Mouse (Mus musculus) liver, adult 2 months (tissue): Measurements from ENCODE around the gene E130308A19Rik.

Source experiments
- CTCF ChIP-seq: fragments of 200-500 bp; IDR thresholded peaks from 2 replicates; pipeline ENCODE4 v1.5.1; 2011; ENCODE audit warnings: low read depth, low read length, control low read depth
- POLR2A ChIP-seq: fragments of 200-500 bp; IDR thresholded peaks from 2 replicates; pipeline ENCODE4 v1.6.1; 2011; ENCODE audit warnings: low read length, control low read depth; ENCODE audit not compliant: insufficient read depth; ENCODE audit errors: extremely low read depth

DNA sequence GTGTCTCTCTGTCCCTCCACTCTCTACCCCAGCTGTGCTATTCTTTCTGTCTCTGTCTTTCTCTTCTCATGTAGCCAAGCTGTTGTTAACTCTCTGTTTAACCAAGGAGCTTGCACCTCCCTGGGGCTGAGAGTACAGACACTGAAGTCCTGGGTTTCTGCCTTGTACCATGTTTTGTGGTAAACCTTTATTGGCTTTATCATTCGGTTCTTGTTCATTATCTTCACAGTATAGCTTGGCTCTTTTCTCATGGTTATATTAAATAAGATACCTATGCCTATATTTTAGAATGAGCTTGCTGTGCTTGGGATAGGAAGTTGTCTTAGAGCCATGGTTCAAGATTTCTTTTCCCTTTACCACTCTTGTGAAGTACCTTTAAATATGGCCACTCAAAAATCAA is 8.5 kb downstream of the E130308A19Rik start:
- no peak for TF ChIP-seq CTCF
- TF ChIP-seq POLR2A, result no peak
